Mouse (Mus musculus) left cerebral cortex, postnatal 36 days (tissue): ENCODE data around the gene Rbms3. TPM values are rescaled to one million over a fixed set of nuclear protein-coding genes. Genes with fewer than 3 reads are reported as not detected.
A peak's percentile ranks its signal among the peaks of the same experiment; 100 is the strongest.

Experiments used
- DNase-seq, 2 experiments: peaks; one replicate each; pipeline ENCODE4 v3.0.0; 2021 to 2022; ENCODE audit warnings: low spot score in 2 of 2, mixed read lengths in 1 of 2
- intact Hi-C: fragments of 180-260 bp; cut with DNase I; formaldehyde crosslinking; loops from one replicate; pipeline ENCODE4 v1.15.1; 2025
- total RNA-seq, 2 experiments: library from RNA; stranded (reverse); gene quantifications; 2 replicates each; pipeline ENCODE4 v1.2.3; 2021

The Rbms3 gene
- total RNA-seq, 2 experiments from 2014 or later: 10.1 to 14.6 TPM

GRCm38 (mm10) chr9:117139971-117140370 lies 489.7 kb downstream of the Rbms3 start:
- intact Hi-C loops: no loop called here
- DNase-seq: no peak

- intact Hi-C loops: no loop called here
- DNase-seq: no peak
These were observed 493.3 kb downstream of the Rbms3 start for GRCm38 (mm10) chr9:117136410-117136809.

- no peak for DNase-seq
- intact Hi-C loops: no loop called here
These were observed 495.7 kb downstream of the Rbms3 start for GRCm38 (mm10) chr9:117134043-117134442.

GRCm38 (mm10) chr9:117126816-117127215 lies 502.9 kb downstream of the Rbms3 start:
- no peak for DNase-seq
- intact Hi-C loops: no loop called here

GRCm38 (mm10) chr9:117125844-117126243 lies 503.9 kb downstream of the Rbms3 start:
- no peak for DNase-seq
- intact Hi-C loops: no loop called here

- no peak for DNase-seq
- intact Hi-C loops: no loop called here
These were observed 508.1 kb downstream of the Rbms3 start for GRCm38 (mm10) chr9:117121572-117121971.

- DNase-seq: peak; percentile 13 to 19
- intact Hi-C loops: no loop called here
These were observed 512.5 kb downstream of the Rbms3 start for GRCm38 (mm10) chr9:117117181-117117729.

GRCm38 (mm10) chr9:117115609-117116008 lies 514.1 kb downstream of the Rbms3 start:
- intact Hi-C loops: no loop called here
- no peak for DNase-seq

GRCm38 (mm10) chr9:117113592-117113991 lies 516.1 kb downstream of the Rbms3 start:
- intact Hi-C loops: no loop called here
- no peak for DNase-seq

- no peak for DNase-seq
- intact Hi-C loops: no loop called here
These were observed 521.8 kb downstream of the Rbms3 start for GRCm38 (mm10) chr9:117107926-117108325.

GRCm38 (mm10) chr9:117102198-117102930 lies 527.3 kb downstream of the Rbms3 start:
- intact Hi-C loops: no loop called here
- DNase-seq: no peak

GRCm38 (mm10) chr9:117100181-117100580 lies 529.5 kb downstream of the Rbms3 start:
- DNase-seq: no peak
- intact Hi-C loops: no loop called here

- intact Hi-C loops: no loop called here
- no peak for DNase-seq
These were observed 536.2 kb downstream of the Rbms3 start for GRCm38 (mm10) chr9:117093551-117093950.

GRCm38 (mm10) chr9:117092177-117092555 lies 537.5 kb downstream of the Rbms3 start:
- DNase-seq: no peak
- intact Hi-C loops: no loop called here

- intact Hi-C loops: no loop called here
- DNase-seq: no peak
These were observed 538.2 kb downstream of the Rbms3 start for GRCm38 (mm10) chr9:117091253-117092176.

- intact Hi-C loops: no loop called here
- no peak for DNase-seq
These were observed 540.1 kb downstream of the Rbms3 start for GRCm38 (mm10) chr9:117089409-117090147.

GRCm38 (mm10) chr9:117088309-117088708 lies 541.4 kb downstream of the Rbms3 start:
- intact Hi-C loops: no loop called here

GRCm38 (mm10) chr9:117085706-117086105 lies 544.0 kb downstream of the Rbms3 start:
- intact Hi-C loops: no loop called here
- DNase-seq: no peak

More at GRCm38 (mm10) chr9:117088309-117088708, 541.4 kb downstream of the Rbms3 start:
- DNase-seq: no peak

GRCm38 (mm10) chr9:117084471-117084870 lies 545.2 kb downstream of the Rbms3 start:
- intact Hi-C loops: no loop called here
- no peak for DNase-seq

- DNase-seq: no peak
- intact Hi-C loops: no loop called here
These were observed 550.2 kb downstream of the Rbms3 start for GRCm38 (mm10) chr9:117079471-117079870.
